Mouse (Mus musculus): ENCODE measurements around the gene Igsf9. TPM values are rescaled to one million over a fixed set of nuclear protein-coding genes. Genes with fewer than 3 reads are reported as not detected.
A peak's percentile ranks its signal among the peaks of the same experiment; 100 is the strongest.

The Igsf9 gene
- polyA plus RNA-seq, 2 experiments: 0.60 to 2.1 TPM

GRCm38 (mm10) chr1:172503111-172503997 is 21.8 kb downstream of the Igsf9 start:
- no peak overlapping the region for H3K9ac ChIP-seq (replicated peaks)
- WGBS (ENCODE audit: insufficient replicate concordance): 31% methylated on average over 14 of the region's 14 CpGs
- peaks cover 0 to 30% of the 10 kb centered on the region in 2 experiments; a peak in 3 of 4 replicates for H3K4me1 ChIP-seq (replicated peaks; ENCODE audit: control insufficient read depth in 2 of 2, insufficient read depth in 2 of 2, low read length in 1 of 2)
- H3K4me2 ChIP-seq (ENCODE audit: low read depth): peak overlapping the region; percentile 67
- ATAC-seq (ENCODE audit: insufficient read depth) (no peak), DNase-seq (ENCODE audit: low read depth in 3 of 3, low spot score in 3 of 3) (no peak)
- H3K27me3 ChIP-seq (ENCODE audit: control insufficient read depth, insufficient read depth, low read length): no peaks in the 10 kb centered on the region
- no peak overlapping the region for H3K27ac ChIP-seq
- peaks cover 3% of the 10 kb centered on the region for H3K36me3 ChIP-seq (replicated peaks; ENCODE audit: control insufficient read depth, insufficient read depth, low read depth)
- no peaks in the 10 kb centered on the region for H3K9me3 ChIP-seq (ENCODE audit: control insufficient read depth, low read length)
- TF ChIP-seq EP300 (IDR thresholded peaks at IDR 0.05; ENCODE audit: low read depth): no peak
- TF ChIP-seq CTCF (IDR thresholded peaks at IDR 0.05; ENCODE audit: low read depth): no peak
- H3K4me3 ChIP-seq (ENCODE audit: insufficient read depth in 1 of 2, low read depth in 2 of 2, low read length in 2 of 2): peak overlapping the region; percentile 2; a peak in 2 of 4 replicates

- H3K9ac ChIP-seq (replicated peaks): no peak overlapping the region
- ATAC-seq (ENCODE audit: insufficient read depth) (no peak), DNase-seq (ENCODE audit: low read depth in 3 of 3, low spot score in 3 of 3) (no peak)
- no peaks in the 10 kb centered on the region for H3K9me3 ChIP-seq (ENCODE audit: control insufficient read depth, low read length)
- WGBS (ENCODE audit: insufficient replicate concordance): 67% methylated on average over 8 of the region's 8 CpGs
- no peak overlapping the region for H3K4me3 ChIP-seq (ENCODE audit: insufficient read depth in 1 of 2, low read depth in 2 of 2, low read length in 2 of 2)
- no peak overlapping the region for H3K4me2 ChIP-seq (ENCODE audit: low read depth)
- peaks cover 0 to 33% of the 10 kb centered on the region in 2 experiments; a peak in 3 of 4 replicates for H3K4me1 ChIP-seq (replicated peaks; ENCODE audit: control insufficient read depth in 2 of 2, insufficient read depth in 2 of 2, low read length in 1 of 2)
- TF ChIP-seq CTCF (IDR thresholded peaks at IDR 0.05; ENCODE audit: low read depth): no peak
- TF ChIP-seq EP300 (IDR thresholded peaks at IDR 0.05; ENCODE audit: low read depth): no peak
- H3K27me3 ChIP-seq (ENCODE audit: control insufficient read depth, insufficient read depth, low read length): no peaks in the 10 kb centered on the region
- no peak overlapping the region for H3K27ac ChIP-seq
- peaks cover 3% of the 10 kb centered on the region for H3K36me3 ChIP-seq (replicated peaks; ENCODE audit: control insufficient read depth, insufficient read depth, low read depth)
Observed at GRCm38 (mm10) chr1:172504756-172505155, 23.2 kb downstream of the Igsf9 start.

GRCm38 (mm10) chr1:172507001-172507400 is 25.4 kb downstream of the Igsf9 start:
- DNase-seq (ENCODE audit: low read depth in 3 of 3, low spot score in 3 of 3): no peak
- Histone ChIP-seq H3K4me2 (ENCODE audit: low read depth) (no peak overlapping the region), H3K27me3 (ENCODE audit: control insufficient read depth, insufficient read depth, low read length) (no peaks in the 10 kb centered on the region), H3K4me3 (ENCODE audit: insufficient read depth in 1 of 2, low read depth in 2 of 2, low read length in 2 of 2) (no peak overlapping the region), H3K27ac (no peak overlapping the region), H3K9me3 (ENCODE audit: control insufficient read depth, low read length) (no peaks in the 10 kb centered on the region), H3K4me1 (replicated peaks; ENCODE audit: control insufficient read depth in 2 of 2, insufficient read depth in 2 of 2, low read length in 1 of 2) (peaks cover 0 to 29% of the 10 kb centered on the region in 2 experiments; a peak in 2 of 4 replicates), H3K9ac (replicated peaks) (no peak overlapping the region), H3K36me3 (replicated peaks; ENCODE audit: control insufficient read depth, insufficient read depth, low read depth) (peaks cover 3% of the 10 kb centered on the region)
- 48% methylated on average over 5 of the region's 5 CpGs for WGBS (ENCODE audit: insufficient replicate concordance)
- TF ChIP-seq CTCF (IDR thresholded peaks at IDR 0.05; ENCODE audit: low read depth) (no peak), EP300 (IDR thresholded peaks at IDR 0.05; ENCODE audit: low read depth) (no peak)
- no peak for ATAC-seq (ENCODE audit: insufficient read depth)

GRCm38 (mm10) chr1:172507701-172508100 is 26.1 kb downstream of the Igsf9 start:
- no peaks in the 10 kb centered on the region for H3K27me3 ChIP-seq (ENCODE audit: control insufficient read depth, insufficient read depth, low read length)
- WGBS (ENCODE audit: insufficient replicate concordance): 50% methylated on average over 3 of the region's 3 CpGs
- no peak for ATAC-seq (ENCODE audit: insufficient read depth)
- peaks cover 0 to 28% of the 10 kb centered on the region in 2 experiments; a peak in 2 of 4 replicates for H3K4me1 ChIP-seq (replicated peaks; ENCODE audit: control insufficient read depth in 2 of 2, insufficient read depth in 2 of 2, low read length in 1 of 2)
- H3K4me3 ChIP-seq (ENCODE audit: insufficient read depth in 1 of 2, low read depth in 2 of 2, low read length in 2 of 2): no peak overlapping the region
- no peak for DNase-seq (ENCODE audit: low read depth in 3 of 3, low spot score in 3 of 3)
- no peak overlapping the region for H3K4me2 ChIP-seq (ENCODE audit: low read depth)
- no peaks in the 10 kb centered on the region for H3K9me3 ChIP-seq (ENCODE audit: control insufficient read depth, low read length)
- no peak overlapping the region for H3K9ac ChIP-seq (replicated peaks)
- H3K27ac ChIP-seq: no peak overlapping the region
- no peak for TF ChIP-seq EP300 (IDR thresholded peaks at IDR 0.05; ENCODE audit: low read depth)
- no peak for TF ChIP-seq CTCF (IDR thresholded peaks at IDR 0.05; ENCODE audit: low read depth)
- H3K36me3 ChIP-seq (replicated peaks; ENCODE audit: control insufficient read depth, insufficient read depth, low read depth): peaks cover 3% of the 10 kb centered on the region

- 18% methylated on average over 2 of the region's 2 CpGs for WGBS (ENCODE audit: insufficient replicate concordance)
- Histone ChIP-seq H3K36me3 (replicated peaks; ENCODE audit: control insufficient read depth, insufficient read depth, low read depth) (peaks cover 3% of the 10 kb centered on the region), H3K4me3 (ENCODE audit: insufficient read depth in 1 of 2, low read depth in 2 of 2, low read length in 2 of 2) (no peak overlapping the region), H3K4me2 (ENCODE audit: low read depth) (no peak overlapping the region), H3K9me3 (ENCODE audit: control insufficient read depth, low read length) (no peaks in the 10 kb centered on the region), H3K9ac (replicated peaks) (no peak overlapping the region), H3K27me3 (ENCODE audit: control insufficient read depth, insufficient read depth, low read length) (no peaks in the 10 kb centered on the region), H3K4me1 (replicated peaks; ENCODE audit: control insufficient read depth in 2 of 2, insufficient read depth in 2 of 2, low read length in 1 of 2) (peaks cover 0 to 31% of the 10 kb centered on the region in 2 experiments; a peak in 2 of 4 replicates), H3K27ac (no peak overlapping the region)
- no peak for TF ChIP-seq EP300 (IDR thresholded peaks at IDR 0.05; ENCODE audit: low read depth)
- TF ChIP-seq CTCF (IDR thresholded peaks at IDR 0.05; ENCODE audit: low read depth): no peak
- ATAC-seq (ENCODE audit: insufficient read depth) (peak; percentile 47; the same call in 1 of the 2 replicates), DNase-seq (ENCODE audit: low read depth in 3 of 3, low spot score in 3 of 3) (no peak)
Observed at GRCm38 (mm10) chr1:172508172-172508571, 26.6 kb downstream of the Igsf9 start.
